Mouse (Mus musculus) myocyte (in vitro differentiated cells): ENCODE results near the gene Slc13a4. TPM values are rescaled to one million over a fixed set of nuclear protein-coding genes. Genes with fewer than 3 reads are reported as not detected.

Experiments used
- H3K27me3 ChIP-seq: one replicate; pipeline ENCODE4 v1.6.1; 2011; ENCODE audit not compliant: control insufficient read depth, insufficient read depth, insufficient read length
- H3K36me3 ChIP-seq: one replicate; pipeline ENCODE4 v1.6.1; 2011; ENCODE audit not compliant: control insufficient read depth, insufficient read depth
- H3K4me2 ChIP-seq: one replicate; pipeline ENCODE4 v1.6.1; 2011; ENCODE audit warnings: low read depth, control low read depth
- H3K4me3 ChIP-seq: one replicate; pipeline ENCODE4 v1.5.1; 2011; ENCODE audit warnings: mild to moderate bottlenecking, control low read depth, moderate library complexity
- H3K79me2 ChIP-seq: one replicate; pipeline ENCODE4 v1.6.1; 2011; ENCODE audit not compliant: control insufficient read depth, insufficient read depth
- H3ac ChIP-seq: one replicate; pipeline ENCODE4 v1.6.1; 2011; ENCODE audit not compliant: control insufficient read depth, insufficient read length
- CEBPB ChIP-seq: IDR thresholded peaks from 2 replicates; pipeline ENCODE4 v1.6.1; 2011; ENCODE audit warnings: mild to moderate bottlenecking, moderate library complexity; ENCODE audit not compliant: poor library complexity, insufficient read depth, severe bottlenecking
- E2F4 ChIP-seq: IDR thresholded peaks from one replicate; pipeline ENCODE4 v1.6.1; 2011; ENCODE audit warnings: mild to moderate bottlenecking, control low read depth, moderate library complexity; ENCODE audit not compliant: insufficient read depth
- MAX ChIP-seq: IDR thresholded peaks from one replicate; pipeline ENCODE4 v1.6.1; 2011; ENCODE audit warnings: low read depth, mild to moderate bottlenecking, control low read depth
- MYOD1 ChIP-seq, 3 experiments: IDR thresholded peaks; one replicate each; pipeline ENCODE4 v1.6.1; 2011; ENCODE audit warnings: control low read depth in 2 of 3, low read depth in 2 of 3, mild to moderate bottlenecking in 2 of 3, moderate library complexity in 1 of 3; ENCODE audit not compliant: insufficient read length in 2 of 3, control insufficient read depth in 1 of 3
- MYOG ChIP-seq, 3 experiments: IDR thresholded peaks; one replicate each; pipeline ENCODE4 v1.6.1; 2011; ENCODE audit warnings: control low read depth in 2 of 3, low read depth in 2 of 3, mild to moderate bottlenecking in 2 of 3; ENCODE audit not compliant: insufficient read length in 2 of 3, control insufficient read depth in 1 of 3, insufficient read depth in 1 of 3
- POLR2A ChIP-seq: IDR thresholded peaks from one replicate; pipeline ENCODE4 v1.6.1; 2011; ENCODE audit warnings: low read depth, mild to moderate bottlenecking, control low read depth, moderate library complexity; ENCODE audit not compliant: insufficient read length
- POLR2AphosphoS2 ChIP-seq: IDR thresholded peaks from one replicate; pipeline ENCODE4 v1.6.1; 2011; ENCODE audit warnings: low read depth, control low read depth; ENCODE audit not compliant: insufficient read length
- REST ChIP-seq: IDR thresholded peaks from one replicate; pipeline ENCODE4 v1.6.1; 2011; ENCODE audit warnings: mild to moderate bottlenecking, control low read depth, moderate library complexity; ENCODE audit not compliant: insufficient read depth, insufficient read length
- SRF ChIP-seq: IDR thresholded peaks from one replicate; pipeline ENCODE4 v1.6.1; 2011; ENCODE audit warnings: low read depth; ENCODE audit not compliant: control insufficient read depth, insufficient read length
- TCF12 ChIP-seq: IDR thresholded peaks from one replicate; pipeline ENCODE4 v1.6.1; 2011; ENCODE audit warnings: mild to moderate bottlenecking, control low read depth; ENCODE audit not compliant: poor library complexity, insufficient read depth, severe bottlenecking
- TCF3 ChIP-seq: IDR thresholded peaks from one replicate; pipeline ENCODE4 v1.6.1; 2011; ENCODE audit warnings: low read depth, control low read depth; ENCODE audit not compliant: insufficient read length
- USF1 ChIP-seq: IDR thresholded peaks from one replicate; pipeline ENCODE4 v1.6.1; 2011; ENCODE audit warnings: low read depth, mild to moderate bottlenecking, control low read depth, moderate library complexity
- polyA plus RNA-seq: library from polyadenylated mRNA; unstranded; fragments of >200 nt; fragmentation: generic; extraction: Trizol; gene quantifications from one replicate; pipeline ENCODE4 v1.2.1, GENCODE M21; 2012; ENCODE audit warnings: missing spikeins

Slc13a4 gene
- polyA plus RNA-seq, 1 experiment: 0.04 TPM

DNA sequence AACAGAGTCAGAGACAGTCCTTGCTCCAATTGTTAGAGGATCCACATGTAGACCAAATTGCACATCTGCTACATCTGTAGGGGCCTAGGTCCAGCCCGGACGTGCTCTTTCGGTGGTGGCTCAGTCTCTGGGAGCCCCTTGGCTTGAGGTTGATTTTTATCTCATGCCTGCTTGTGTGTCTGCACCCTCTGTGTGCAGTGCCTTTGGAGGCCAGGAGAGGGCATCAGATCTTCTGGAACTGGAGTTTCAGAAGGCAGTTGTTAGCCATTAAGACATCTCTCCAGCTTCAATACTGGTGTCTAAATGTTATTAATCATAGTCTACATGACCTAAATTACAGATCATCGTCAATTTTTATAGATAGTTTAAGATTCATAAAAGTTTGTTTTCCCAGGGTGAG is 64.7 kb downstream of the Slc13a4 start:
- peaks cover 34% of the 10 kb centered on the region for H3K36me3 ChIP-seq
- no peak overlapping the region for H3ac ChIP-seq
- H3K4me2 ChIP-seq: no peak overlapping the region
- no peaks in the 10 kb centered on the region for H3K27me3 ChIP-seq
- no peak for TF ChIP-seq TCF12
- TF ChIP-seq POLR2A: no peak
- TF ChIP-seq USF1: no peak
- no peak for TF ChIP-seq CEBPB
- TF ChIP-seq E2F4: no peak
- TF ChIP-seq SRF: no peak
- TF ChIP-seq TCF3: no peak
- no peak for TF ChIP-seq MYOG (IDR thresholded peaks at IDR 0.05; ENCODE audit: control insufficient read depth in 1 of 3, insufficient read depth in 1 of 3, insufficient read length in 2 of 3, low read depth in 2 of 3)
- no peak for TF ChIP-seq MAX
- TF ChIP-seq POLR2AphosphoS2: no peak
- TF ChIP-seq REST: no peak
- TF ChIP-seq MYOD1 (IDR thresholded peaks at IDR 0.05; ENCODE audit: control insufficient read depth in 1 of 3, insufficient read length in 2 of 3, low read depth in 2 of 3): no peak
- no peak overlapping the region for H3K4me3 ChIP-seq
- no peaks in the 10 kb centered on the region for H3K79me2 ChIP-seq

DNA sequence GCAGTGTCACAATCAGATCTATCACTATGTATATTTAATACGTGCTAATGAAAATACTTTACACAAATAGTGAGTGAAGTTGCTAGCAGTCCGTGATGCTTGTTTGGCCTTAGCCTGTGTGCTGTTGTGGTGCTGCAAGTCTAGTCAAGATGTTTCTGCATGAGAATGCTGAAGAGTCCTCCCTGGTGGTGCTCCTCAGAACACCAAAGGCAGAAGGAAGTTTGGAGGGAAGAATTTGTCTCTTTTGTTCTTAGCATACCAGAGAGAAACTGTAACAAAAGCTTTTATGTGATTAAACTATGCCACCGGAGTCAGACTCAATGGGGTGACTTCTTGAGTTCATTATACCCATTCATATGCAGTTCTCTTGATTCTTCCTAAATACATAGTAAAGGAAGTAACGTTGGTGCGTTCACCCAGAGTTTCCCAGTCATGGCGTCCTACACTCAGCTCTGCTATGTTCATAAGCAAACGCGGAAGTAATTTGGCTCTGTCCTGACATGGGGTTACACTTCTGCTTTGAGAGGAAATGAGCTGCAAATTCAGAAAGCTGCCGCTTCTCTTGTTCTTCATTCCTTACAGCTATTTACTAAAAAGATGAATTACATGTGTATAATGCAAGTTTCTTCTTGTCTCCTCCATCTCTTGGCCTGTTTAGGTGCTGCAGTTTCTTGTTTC is 71.7 kb downstream of the Slc13a4 start:
- Histone ChIP-seq H3K27me3 (no peaks in the 10 kb centered on the region), H3K4me2 (no peak overlapping the region), H3K4me3 (no peak overlapping the region), H3K79me2 (no peaks in the 10 kb centered on the region), H3ac (no peak overlapping the region), H3K36me3 (peaks cover 48% of the 10 kb centered on the region)
- no peak for TF ChIP-seq E2F4
- no peak for TF ChIP-seq USF1
- no peak for TF ChIP-seq MYOG (IDR thresholded peaks at IDR 0.05; ENCODE audit: control insufficient read depth in 1 of 3, insufficient read depth in 1 of 3, insufficient read length in 2 of 3, low read depth in 2 of 3)
- no peak for TF ChIP-seq TCF12
- TF ChIP-seq POLR2AphosphoS2: no peak
- no peak for TF ChIP-seq TCF3
- TF ChIP-seq POLR2A: no peak
- no peak for TF ChIP-seq MAX
- TF ChIP-seq CEBPB: no peak
- no peak for TF ChIP-seq MYOD1 (IDR thresholded peaks at IDR 0.05; ENCODE audit: control insufficient read depth in 1 of 3, insufficient read length in 2 of 3, low read depth in 2 of 3)
- no peak for TF ChIP-seq REST
- no peak for TF ChIP-seq SRF

DNA sequence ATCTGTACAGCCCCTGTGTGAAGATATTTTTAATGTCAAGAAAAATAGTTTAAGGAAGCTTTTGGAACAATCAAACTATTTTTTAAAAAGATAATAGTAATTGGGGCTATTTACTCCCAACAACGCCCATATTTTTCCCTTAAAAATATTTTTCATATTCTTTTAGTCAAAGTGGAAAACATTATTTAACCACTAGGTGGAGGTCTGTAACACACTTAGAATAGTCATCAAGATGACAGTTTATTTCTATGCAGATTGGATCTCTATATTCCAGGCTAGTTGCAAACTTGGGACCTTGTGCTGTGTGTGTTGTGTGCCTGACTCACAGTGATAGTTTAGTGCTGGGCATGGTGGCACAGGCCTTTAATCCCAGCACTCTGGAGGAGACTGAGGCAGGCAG is 78.5 kb downstream of the Slc13a4 start:
- TF ChIP-seq TCF3: no peak
- H3K79me2 ChIP-seq: no peaks in the 10 kb centered on the region
- no peak overlapping the region for H3ac ChIP-seq
- no peak overlapping the region for H3K4me3 ChIP-seq
- no peaks in the 10 kb centered on the region for H3K27me3 ChIP-seq
- no peak overlapping the region for H3K4me2 ChIP-seq
- peaks cover 46% of the 10 kb centered on the region for H3K36me3 ChIP-seq

DNA sequence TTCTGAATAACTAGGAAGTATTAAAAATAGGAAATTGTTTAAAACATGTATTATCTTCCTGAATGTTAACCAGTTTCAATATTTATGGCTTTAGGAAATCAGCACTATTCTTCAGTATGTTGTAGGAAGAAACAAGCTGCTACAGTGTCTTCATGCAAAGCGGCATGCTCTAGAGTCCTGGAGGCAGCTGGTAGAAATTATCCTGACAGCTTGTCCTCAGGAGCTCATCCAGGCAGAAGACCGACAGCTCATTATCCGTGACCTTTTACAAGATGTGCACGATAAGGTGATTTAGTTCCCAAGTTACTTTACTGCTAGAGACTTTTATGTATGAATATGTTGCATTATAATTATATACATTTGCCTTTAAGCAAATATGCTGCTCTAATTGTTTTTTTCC is 82.2 kb downstream of the Slc13a4 start:
- Histone ChIP-seq H3K36me3 (peaks cover 39% of the 10 kb centered on the region), H3K4me2 (no peak overlapping the region), H3K4me3 (no peak overlapping the region), H3ac (no peak overlapping the region), H3K27me3 (no peaks in the 10 kb centered on the region), H3K79me2 (no peaks in the 10 kb centered on the region)
- TF ChIP-seq MYOG (IDR thresholded peaks at IDR 0.05; ENCODE audit: control insufficient read depth in 1 of 3, insufficient read depth in 1 of 3, insufficient read length in 2 of 3, low read depth in 2 of 3) (no peak), TCF3 (no peak), MYOD1 (IDR thresholded peaks at IDR 0.05; ENCODE audit: control insufficient read depth in 1 of 3, insufficient read length in 2 of 3, low read depth in 2 of 3) (no peak), POLR2AphosphoS2 (no peak), CEBPB (no peak), TCF12 (no peak), REST (no peak), E2F4 (no peak), SRF (no peak), MAX (no peak), USF1 (no peak), POLR2A (no peak)

Other genes with a start within 250 kb of the Slc13a4 start
- gene Cnot4, start 174.4 kb downstream of the Slc13a4 start, polyA plus RNA-seq: 7.9 TPM
- 19.7 TPM for gene Nup205, start 130.7 kb downstream of the Slc13a4 start, polyA plus RNA-seq
- gene Fam180a, start 18.0 kb upstream of the Slc13a4 start, polyA plus RNA-seq: 0.04 TPM
- 38.8 TPM for gene Mtpn, start 231.8 kb upstream of the Slc13a4 start, polyA plus RNA-seq